Mouse (Mus musculus) kidney, postnatal 0 days (tissue): ENCODE data around the gene Wdr31. TPM values are rescaled to one million over a fixed set of nuclear protein-coding genes. Genes with fewer than 3 reads are reported as not detected.

Source experiments
- ATAC-seq: fragments of 200-750 bp; cut with Nextera tagmentation; replicated peaks from 2 replicates; pipeline ENCODE4 v1.8.0; 2017; ENCODE audit warnings: low read depth, moderate number of reproducible peaks, moderate TSS enrichment, moderate library complexity; ENCODE audit not compliant: low FRiP score
- DNase-seq: peaks from one replicate; pipeline ENCODE4 v3.0.0-alpha.2; 2016; ENCODE audit warnings: low spot score
- H3K27ac ChIP-seq: fragments of 300-500 bp; sonication (generic); 2 replicates; pipeline ENCODE4 v1.5.1; 2014; ENCODE audit warnings: mild to moderate bottlenecking
- H3K27me3 ChIP-seq: fragments of 300-500 bp; sonication (generic); 2 replicates; pipeline ENCODE4 v1.6.1; 2014; ENCODE audit warnings: low read length, mixed read lengths; ENCODE audit not compliant: insufficient read depth
- H3K36me3 ChIP-seq: fragments of 300-500 bp; sonication (generic); 2 replicates; pipeline ENCODE4 v1.6.1; 2014; ENCODE audit warnings: low read length, mixed read lengths; ENCODE audit not compliant: insufficient read depth
- H3K4me1 ChIP-seq: fragments of 300-500 bp; sonication (generic); replicated peaks from 2 replicates; pipeline ENCODE4 v1.6.1; 2014; ENCODE audit warnings: antibody characterized with exemption, low read length, mixed read lengths; ENCODE audit not compliant: insufficient read depth
- H3K4me2 ChIP-seq: fragments of 300-500 bp; sonication (generic); 2 replicates; pipeline ENCODE4 v1.6.1; 2014; ENCODE audit warnings: mild to moderate bottlenecking, low read length, moderate library complexity, mixed read lengths
- H3K4me3 ChIP-seq: fragments of 300-500 bp; sonication (generic); replicated peaks from 2 replicates; pipeline ENCODE4 v1.5.1; 2014; ENCODE audit warnings: low read depth, low read length
- H3K9ac ChIP-seq: fragments of 300-500 bp; sonication (generic); 2 replicates; pipeline ENCODE4 v1.6.1; 2014; ENCODE audit warnings: low read depth, low read length
- H3K9me3 ChIP-seq: fragments of 300-500 bp; sonication (generic); replicated peaks from 2 replicates; pipeline ENCODE4 v1.6.1; 2016; ENCODE audit warnings: low read length, inconsistent platforms, mixed read lengths
- CTCF ChIP-seq: IDR thresholded peaks from 2 replicates; pipeline ENCODE4 v1.5.1; 2016; ENCODE audit warnings: antibody characterized with exemption, low read depth, mild to moderate bottlenecking, moderate library complexity
- WGBS: fragments of 180-500 bp; shearing (Covaris S2); extraction: QIAGEN DNeasy Blood & Tissue Kit; methylation state at CpG from one replicate; pipeline ENCODE4 v1.1.7; 2014; 5-methylcytosine and 5-hydroxymethylcytosine counted together
- polyA plus RNA-seq: library from polyadenylated mRNA; unstranded; fragments of >200 nt; fragmentation: Nextera tagmentation; extraction: Ambion mirVana; gene quantifications from 2 replicates; pipeline ENCODE4 v1.2.1, GENCODE M21; 2015

Wdr31 gene
- polyA plus RNA-seq, 1 experiment from 2014 or later = 10.1 TPM

- no peak overlapping the region for H3K4me3 ChIP-seq
- H3K27ac ChIP-seq = peak overlapping the region; percentile 13; the same call in 1 of the 2 replicates
- TF ChIP-seq CTCF = no peak
- no peak overlapping the region for H3K9ac ChIP-seq
- H3K9me3 ChIP-seq = no peaks in the 10 kb centered on the region
- no peaks in the 10 kb centered on the region for H3K4me1 ChIP-seq
- no peaks in the 10 kb centered on the region for H3K27me3 ChIP-seq
- DNase-seq (no peak), ATAC-seq (peak; percentile 38; the same call in 1 of the 2 replicates)
- H3K4me2 ChIP-seq = no peak overlapping the region
- H3K36me3 ChIP-seq = peaks cover 40% of the 10 kb centered on the region
- 67% methylated on average over 5 of the region's 5 CpGs for WGBS
Observed at GRCm38 (mm10) chr4:62508839-62509238, 38.1 kb upstream of the Wdr31 start.

GRCm38 (mm10) chr4:62506798-62507197 is 36.1 kb upstream of the Wdr31 start:
- Histone ChIP-seq H3K9me3 (no peaks in the 10 kb centered on the region), H3K27me3 (no peaks in the 10 kb centered on the region), H3K9ac (no peak overlapping the region), H3K36me3 (peaks cover 27% of the 10 kb centered on the region), H3K4me1 (0 out of 2 replicates have a peak, but pooled peaks cover 3% of the 10 kb centered on the region), H3K4me3 (no peak overlapping the region), H3K4me2 (no peak overlapping the region), H3K27ac (no peak overlapping the region)
- peak; percentile 71 for TF ChIP-seq CTCF
- ATAC-seq (no peak), DNase-seq (peak; percentile 53)
- 59% methylated on average over 2 of the region's 2 CpGs for WGBS

GRCm38 (mm10) chr4:62505991-62506390 is 35.3 kb upstream of the Wdr31 start:
- WGBS = 79% methylated on average over 3 of the region's 3 CpGs
- Histone ChIP-seq H3K4me2 (no peak overlapping the region), H3K27me3 (no peaks in the 10 kb centered on the region), H3K27ac (no peak overlapping the region), H3K4me1 (peaks cover 8% of the 10 kb centered on the region; the same call in 1 of the 2 replicates), H3K9ac (no peak overlapping the region), H3K4me3 (no peak overlapping the region), H3K9me3 (no peaks in the 10 kb centered on the region), H3K36me3 (peaks cover 19% of the 10 kb centered on the region)
- TF ChIP-seq CTCF = no peak
- ATAC-seq = no peak
- no peak for DNase-seq

- Histone ChIP-seq H3K4me1 (peaks cover 8% of the 10 kb centered on the region; the same call in 1 of the 2 replicates), H3K4me2 (peak within 1 kb of the TSS; percentile 86), H3K9me3 (no peaks in the 10 kb centered on the region), H3K9ac (peak within 1 kb of the TSS; percentile 88), H3K27ac (peak within 1 kb of the TSS; percentile 83), H3K27me3 (no peaks in the 10 kb centered on the region), H3K4me3 (peak within 1 kb of the TSS; percentile 86), H3K36me3 (peaks cover 11% of the 10 kb centered on the region; the same call in 1 of the 2 replicates)
- no peak for DNase-seq
- no peak for ATAC-seq
- no peak for TF ChIP-seq CTCF
- 74% methylated on average over 3 of the region's 3 CpGs for WGBS
Observed at GRCm38 (mm10) chr4:62503374-62503970, 32.8 kb upstream of the Wdr31 start, which contains the start of gene Hdhd3. Gene Hdhd3, minus strand, starts transcription at chr4:62503467.

GRCm38 (mm10) chr4:62502969-62503368 is 32.3 kb upstream of the Wdr31 start:
- Histone ChIP-seq H3K9me3 (no peaks in the 10 kb centered on the region), H3K36me3 (peaks cover 11% of the 10 kb centered on the region; the same call in 1 of the 2 replicates), H3K27me3 (no peaks in the 10 kb centered on the region), H3K4me2 (no peak overlapping the region), H3K27ac (peak overlapping the region; percentile 83; the same call in 1 of the 2 replicates), H3K4me1 (peaks cover 8% of the 10 kb centered on the region; the same call in 1 of the 2 replicates), H3K4me3 (no peak overlapping the region), H3K9ac (no peak overlapping the region)
- 62% methylated on average over 7 of the region's 7 CpGs for WGBS
- TF ChIP-seq CTCF = no peak
- ATAC-seq = no peak
- DNase-seq = no peak

- H3K4me2 ChIP-seq = peak overlapping the region; percentile 86
- peak overlapping the region; percentile 83 for H3K27ac ChIP-seq
- peak; percentile 97 for DNase-seq
- TF ChIP-seq CTCF = no peak
- peaks cover 8% of the 10 kb centered on the region; the same call in 1 of the 2 replicates for H3K4me1 ChIP-seq
- peak overlapping the region; percentile 86 for H3K4me3 ChIP-seq
- WGBS = 1% methylated on average over 38 of the region's 38 CpGs
- no peaks in the 10 kb centered on the region for H3K27me3 ChIP-seq
- H3K9me3 ChIP-seq = no peaks in the 10 kb centered on the region
- peak overlapping the region; percentile 88 for H3K9ac ChIP-seq
- peak; percentile 94 for ATAC-seq
- peaks cover 11% of the 10 kb centered on the region; the same call in 1 of the 2 replicates for H3K36me3 ChIP-seq
Observed at GRCm38 (mm10) chr4:62501964-62502732, 31.5 kb upstream of the Wdr31 start.
